29 mouse cellular contexts compared by ENCODE assay signal in genomic region chr15:67407244-67407643, GRCm38 (mm10).
DNase-seq lines count a peak whose midpoint lies in the region; ATAC-seq lines count a peak whose summit lies in the region.
"Had no signal": no experiment of that assay in that cellular context is flagged by ENCODE, and none has a peak within 500 bp of the region (broad histone marks: within the 10 kb centered on the region; RNA-seq: fewer than 3 reads in every experiment).

No protein-coding gene starts in this region.

- no peaks in the 10 kb centered on the region for H3K4me1 ChIP-seq in midbrain, embryonic 16.5 days (ENCODE audit: control insufficient read depth, insufficient read depth, low read length)
- H3K4me1 ChIP-seq: embryonic facial prominence, embryonic 12.5 days; forebrain, embryonic 13.5 days; hindbrain, embryonic 13.5 days; intestine, embryonic 15.5 days had no signal

- H3K36me3 ChIP-seq in midbrain, embryonic 16.5 days (ENCODE audit: control insufficient read depth, insufficient read depth, low read length) = no peaks in the 10 kb centered on the region
- H3K36me3 ChIP-seq: embryonic facial prominence, embryonic 12.5 days; forebrain, embryonic 10.5 days; heart, embryonic 12.5 days; heart, embryonic 15.5 days; hindbrain, embryonic 10.5 days; hindbrain, embryonic 13.5 days; intestine, embryonic 15.5 days had no signal

- no peak overlapping the region for H3K27ac ChIP-seq in midbrain, embryonic 16.5 days (ENCODE audit: low read length)
- H3K27ac ChIP-seq: embryonic facial prominence, embryonic 12.5 days; forebrain, embryonic 10.5 days; forebrain, embryonic 13.5 days; heart, embryonic 15.5 days; hindbrain, embryonic 10.5 days; hindbrain, embryonic 13.5 days; intestine, embryonic 15.5 days had no signal

- DNase-seq in cerebellum, postnatal 14 days = peak; percentile 9 to 19
- no peak for DNase-seq in cerebellum, postnatal 36 days
- peak; percentile 73 for DNase-seq in heart, adult 11 months
- no peak for DNase-seq in heart, adult 18-20 months
- no peak for DNase-seq in ovary, postnatal 14 days (ENCODE audit: low spot score)
- DNase-seq: adrenal gland, postnatal 10 days; adrenal gland, postnatal 36 days; B cell, adult 2 months; cerebellum, adult 11 months; cerebellum, adult 2 months; gastrocnemius, postnatal 10 days; gastrocnemius, postnatal 36 days; heart, postnatal 10 days; heart, postnatal 36 days; kidney, adult 11 months had no signal

- H3K9ac ChIP-seq in midbrain, embryonic 16.5 days (ENCODE audit: low read depth, low read length) = no peak overlapping the region
- H3K9ac ChIP-seq: embryonic facial prominence, embryonic 12.5 days; forebrain, embryonic 13.5 days; heart, embryonic 12.5 days; heart, embryonic 15.5 days; hindbrain, embryonic 13.5 days; intestine, embryonic 15.5 days had no signal

- no peaks in the 10 kb centered on the region for H3K27me3 ChIP-seq in midbrain, embryonic 16.5 days (ENCODE audit: control insufficient read depth, insufficient read depth, low read depth, low read length)
- H3K27me3 ChIP-seq: embryonic facial prominence, embryonic 12.5 days; forebrain, embryonic 13.5 days; heart, embryonic 12.5 days; heart, embryonic 15.5 days; hindbrain, embryonic 13.5 days; intestine, embryonic 15.5 days; Patski had no signal

- no peak overlapping the region for H3K4me2 ChIP-seq in midbrain, embryonic 16.5 days (ENCODE audit: low read length)
- H3K4me2 ChIP-seq: embryonic facial prominence, embryonic 12.5 days; forebrain, embryonic 13.5 days; heart, embryonic 12.5 days; heart, embryonic 15.5 days; hindbrain, embryonic 13.5 days; intestine, embryonic 15.5 days had no signal

- WGBS in midbrain, embryonic 16.5 days = 77% methylated on average over 2 of the region's 2 CpGs

- no peaks in the 10 kb centered on the region for H3K9me3 ChIP-seq in midbrain, embryonic 16.5 days (replicated peaks; ENCODE audit: control insufficient read depth, low read length, poor library complexity, severe bottlenecking)
- H3K9me3 ChIP-seq: embryonic facial prominence, embryonic 12.5 days; forebrain, embryonic 10.5 days; forebrain, embryonic 13.5 days; heart, embryonic 12.5 days; heart, embryonic 15.5 days; hindbrain, embryonic 10.5 days; hindbrain, embryonic 13.5 days; intestine, embryonic 15.5 days had no signal

- no peak overlapping the region for H3K4me3 ChIP-seq in midbrain, embryonic 16.5 days (ENCODE audit: low read depth, low read length)
- H3K4me3 ChIP-seq: embryonic facial prominence, embryonic 12.5 days; erythroblast, embryonic 14.5 days; forebrain, embryonic 10.5 days; forebrain, embryonic 13.5 days; heart, embryonic 12.5 days; heart, embryonic 15.5 days; hindbrain, embryonic 10.5 days; hindbrain, embryonic 13.5 days; intestine, embryonic 15.5 days had no signal

- ATAC-seq in erythroid progenitor cell, adult 5-6 weeks (replicated peaks; ENCODE audit: low FRiP score, poor library complexity, severe bottlenecking) = 0 out of 2 replicates have a peak, but pooled peaks have one; percentile 19
- no peak for ATAC-seq in midbrain, embryonic 16.5 days
- ATAC-seq: forebrain, embryonic 13.5 days; forebrain, embryonic 16.5 days; hindbrain, embryonic 16.5 days; intestine, embryonic 15.5 days; Patski had no signal

Comparison
In these comparisons a context has a peak if more than half of its experiments do, and no peak if none do; other contexts are left out.
1. DNase-seq: peak in cerebellum, postnatal 14 days (2 of 2) and heart, adult 11 months (single experiment); none in cerebellum, postnatal 36 days (0 of 2), heart, adult 18-20 months (0 of 2) and ovary, postnatal 14 days (single experiment).